Mouse (Mus musculus): ENCODE results near the gene Ndufaf2. TPM values are rescaled to one million over a fixed set of nuclear protein-coding genes. Genes with fewer than 3 reads are reported as not detected.

Ndufaf2 gene
- polyA plus RNA-seq, 1 experiment, result 0.84 TPM

- 93% methylated on average over 7 of the region's 7 CpGs for WGBS
- TF ChIP-seq POLR2A (IDR thresholded peaks at IDR 0.05; ENCODE audit: low read depth, low read length), result no peak
- TF ChIP-seq CTCF (IDR thresholded peaks at IDR 0.05; ENCODE audit: extremely low read depth, insufficient read length, insufficient replicate concordance, low read depth, low read length), result no peak
- Histone ChIP-seq H3K27ac (ENCODE audit: insufficient read depth, low read depth, low read length) (no peak overlapping the region), H3K4me3 (ENCODE audit: low read depth, low read length) (no peak overlapping the region), H3K36me3 (ENCODE audit: control insufficient read depth, insufficient read depth, low read length) (no peaks in the 10 kb centered on the region), H3K4me1 (ENCODE audit: control insufficient read depth, insufficient read depth, insufficient read length, low read length) (no peaks in the 10 kb centered on the region; the same call in 1 of the 2 replicates), H3K27me3 (ENCODE audit: control insufficient read depth, insufficient read depth, low read length) (no peaks in the 10 kb centered on the region)
Measured at GRCm38 (mm10) chr13:108092290-108092689, 66.1 kb downstream of the Ndufaf2 start.

- TF ChIP-seq POLR2A (IDR thresholded peaks at IDR 0.05; ENCODE audit: low read depth, low read length), result no peak
- TF ChIP-seq CTCF (IDR thresholded peaks at IDR 0.05; ENCODE audit: extremely low read depth, insufficient read length, insufficient replicate concordance, low read depth, low read length), result no peak
- 86% methylated on average over 4 of the region's 4 CpGs for WGBS
- Histone ChIP-seq H3K27ac (ENCODE audit: insufficient read depth, low read depth, low read length) (no peak overlapping the region), H3K4me3 (ENCODE audit: low read depth, low read length) (no peak overlapping the region), H3K4me1 (ENCODE audit: control insufficient read depth, insufficient read depth, insufficient read length, low read length) (no peaks in the 10 kb centered on the region), H3K27me3 (ENCODE audit: control insufficient read depth, insufficient read depth, low read length) (no peaks in the 10 kb centered on the region), H3K36me3 (ENCODE audit: control insufficient read depth, insufficient read depth, low read length) (no peaks in the 10 kb centered on the region; the same call in 1 of the 2 replicates)
Measured at GRCm38 (mm10) chr13:108086724-108087123, 71.7 kb downstream of the Ndufaf2 start.

- Histone ChIP-seq H3K4me1 (ENCODE audit: control insufficient read depth, insufficient read depth, insufficient read length, low read length) (no peaks in the 10 kb centered on the region), H3K27me3 (ENCODE audit: control insufficient read depth, insufficient read depth, low read length) (no peaks in the 10 kb centered on the region), H3K36me3 (ENCODE audit: control insufficient read depth, insufficient read depth, low read length) (no peaks in the 10 kb centered on the region; the same call in 1 of the 2 replicates), H3K27ac (ENCODE audit: insufficient read depth, low read depth, low read length) (no peak overlapping the region), H3K4me3 (ENCODE audit: low read depth, low read length) (no peak overlapping the region)
- no peak for TF ChIP-seq POLR2A (IDR thresholded peaks at IDR 0.05; ENCODE audit: low read depth, low read length)
- TF ChIP-seq CTCF (IDR thresholded peaks at IDR 0.05; ENCODE audit: extremely low read depth, insufficient read length, insufficient replicate concordance, low read depth, low read length), result no peak
- 88% methylated on average over 5 of the region's 5 CpGs for WGBS
Measured at GRCm38 (mm10) chr13:108086036-108086435, 72.4 kb downstream of the Ndufaf2 start.

- 94% methylated on average over 4 of the region's 4 CpGs for WGBS
- no peak overlapping the region for H3K27ac ChIP-seq (ENCODE audit: insufficient read depth, low read depth, low read length)
- H3K4me1 ChIP-seq (ENCODE audit: control insufficient read depth, insufficient read depth, insufficient read length, low read length), result no peaks in the 10 kb centered on the region
- no peak for TF ChIP-seq CTCF (IDR thresholded peaks at IDR 0.05; ENCODE audit: extremely low read depth, insufficient read length, insufficient replicate concordance, low read depth, low read length)
- no peak for TF ChIP-seq POLR2A (IDR thresholded peaks at IDR 0.05; ENCODE audit: low read depth, low read length)
- H3K36me3 ChIP-seq (ENCODE audit: control insufficient read depth, insufficient read depth, low read length), result no peaks in the 10 kb centered on the region; the same call in 1 of the 2 replicates
- H3K4me3 ChIP-seq (ENCODE audit: low read depth, low read length), result no peak overlapping the region
- H3K27me3 ChIP-seq (ENCODE audit: control insufficient read depth, insufficient read depth, low read length), result no peaks in the 10 kb centered on the region
Measured at GRCm38 (mm10) chr13:108084086-108084485, 74.3 kb downstream of the Ndufaf2 start.

GRCm38 (mm10) chr13:108077901-108078300, 80.5 kb downstream of the Ndufaf2 start:
- H3K27ac ChIP-seq (ENCODE audit: insufficient read depth, low read depth, low read length), result no peak overlapping the region
- H3K36me3 ChIP-seq (ENCODE audit: control insufficient read depth, insufficient read depth, low read length), result no peaks in the 10 kb centered on the region
- WGBS, result 88% methylated on average over 4 of the region's 4 CpGs
- no peak overlapping the region for H3K4me3 ChIP-seq (ENCODE audit: low read depth, low read length)
- H3K27me3 ChIP-seq (ENCODE audit: control insufficient read depth, insufficient read depth, low read length), result no peaks in the 10 kb centered on the region
- no peaks in the 10 kb centered on the region for H3K4me1 ChIP-seq (ENCODE audit: control insufficient read depth, insufficient read depth, insufficient read length, low read length)
- TF ChIP-seq CTCF (IDR thresholded peaks at IDR 0.05; ENCODE audit: extremely low read depth, insufficient read length, insufficient replicate concordance, low read depth, low read length), result no peak
- TF ChIP-seq POLR2A (IDR thresholded peaks at IDR 0.05; ENCODE audit: low read depth, low read length), result no peak

- 82% methylated on average over 6 of the region's 6 CpGs for WGBS
- H3K27me3 ChIP-seq (ENCODE audit: control insufficient read depth, insufficient read depth, low read length), result no peaks in the 10 kb centered on the region
- no peaks in the 10 kb centered on the region for H3K4me1 ChIP-seq (ENCODE audit: control insufficient read depth, insufficient read depth, insufficient read length, low read length)
- no peak overlapping the region for H3K4me3 ChIP-seq (ENCODE audit: low read depth, low read length)
- no peak for TF ChIP-seq CTCF (IDR thresholded peaks at IDR 0.05; ENCODE audit: extremely low read depth, insufficient read length, insufficient replicate concordance, low read depth, low read length)
- no peak for TF ChIP-seq POLR2A (IDR thresholded peaks at IDR 0.05; ENCODE audit: low read depth, low read length)
- no peaks in the 10 kb centered on the region for H3K36me3 ChIP-seq (ENCODE audit: control insufficient read depth, insufficient read depth, low read length)
- H3K27ac ChIP-seq (ENCODE audit: insufficient read depth, low read depth, low read length), result no peak overlapping the region
Measured at GRCm38 (mm10) chr13:108077476-108077875, 80.9 kb downstream of the Ndufaf2 start.

GRCm38 (mm10) chr13:108070171-108070570, 88.3 kb downstream of the Ndufaf2 start:
- 94% methylated on average over 10 of the region's 10 CpGs for WGBS
- Histone ChIP-seq H3K27me3 (ENCODE audit: control insufficient read depth, insufficient read depth, low read length) (no peaks in the 10 kb centered on the region), H3K36me3 (ENCODE audit: control insufficient read depth, insufficient read depth, low read length) (no peaks in the 10 kb centered on the region), H3K27ac (ENCODE audit: insufficient read depth, low read depth, low read length) (no peak overlapping the region), H3K4me3 (ENCODE audit: low read depth, low read length) (no peak overlapping the region), H3K4me1 (ENCODE audit: control insufficient read depth, insufficient read depth, insufficient read length, low read length) (no peaks in the 10 kb centered on the region)
- no peak for TF ChIP-seq CTCF (IDR thresholded peaks at IDR 0.05; ENCODE audit: extremely low read depth, insufficient read length, insufficient replicate concordance, low read depth, low read length)

All from small intestine, adult 2 months (tissue).